Mouse (Mus musculus) megakaryocyte, embryonic 14.5 days (primary cell): ENCODE results near the gene Trpt1.

ENCODE experiments used
- FLI1 ChIP-seq: IDR thresholded peaks from 2 replicates; pipeline ENCODE4 v1.6.1; 2012; ENCODE audit warnings: low read length, inconsistent platforms, mixed read lengths
- GATA1 ChIP-seq: IDR thresholded peaks from 3 replicates; pipeline ENCODE4 v1.6.1; 2012; ENCODE audit warnings: mixed read lengths, low read length, inconsistent platforms, borderline replicate concordance

DNA sequence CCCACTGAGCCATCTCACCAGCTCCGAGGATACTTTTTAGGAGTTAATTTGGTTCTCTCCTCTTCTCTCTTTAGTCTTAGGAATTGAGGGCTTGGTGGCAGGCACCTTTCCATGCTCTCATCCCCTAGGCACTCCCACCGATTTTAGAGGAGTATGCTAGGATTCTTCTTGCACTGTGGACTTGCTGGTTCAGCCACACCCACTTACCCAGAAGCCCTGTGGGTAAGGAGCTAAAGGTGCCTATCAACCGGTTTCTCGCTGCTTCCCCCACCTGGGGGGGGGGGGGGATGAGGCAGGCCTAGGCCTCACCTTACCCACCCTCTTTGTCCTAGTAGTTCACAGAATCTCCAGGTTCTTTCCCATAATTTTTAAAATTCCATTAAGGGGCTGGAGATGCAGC lies 48.2 kb upstream of the Trpt1 start:
- TF ChIP-seq GATA1 (no peak), FLI1 (no peak)
